Mouse (Mus musculus) common myeloid progenitor, adult 5-6 weeks (primary cell): ENCODE measurements around the gene Gstm2. TPM values are rescaled to one million over a fixed set of nuclear protein-coding genes. Genes with fewer than 3 reads are reported as not detected.
A peak's percentile ranks its signal among the peaks of the same experiment; 100 is the strongest.
"Not testable (repeated sequence)": the region's sequence is repeated elsewhere in the genome, so short reads cannot be mapped to it uniquely, and the experiment has no call there.

ENCODE experiments used
- ATAC-seq: replicated peaks from 2 replicates; pipeline ENCODE4 v1.8.0; 2016; ENCODE audit warnings: low read depth, mild to moderate bottlenecking, moderate TSS enrichment, inconsistent platforms; ENCODE audit not compliant: poor library complexity, severe bottlenecking
- total RNA-seq: library from RNA; stranded (forward); fragments of 200-1000, 187-1606 nt; gene quantifications from 2 replicates; pipeline ENCODE4 v1.2.3, GENCODE M21; 2017

Gstm2 gene
- total RNA-seq, 1 experiment from 2014 or later, result 2.1 TPM

- no peak for ATAC-seq
These were observed 35.7 kb downstream of the Gstm2 start for GRCm38 (mm10) chr3:107950531-107950930.

DNA sequence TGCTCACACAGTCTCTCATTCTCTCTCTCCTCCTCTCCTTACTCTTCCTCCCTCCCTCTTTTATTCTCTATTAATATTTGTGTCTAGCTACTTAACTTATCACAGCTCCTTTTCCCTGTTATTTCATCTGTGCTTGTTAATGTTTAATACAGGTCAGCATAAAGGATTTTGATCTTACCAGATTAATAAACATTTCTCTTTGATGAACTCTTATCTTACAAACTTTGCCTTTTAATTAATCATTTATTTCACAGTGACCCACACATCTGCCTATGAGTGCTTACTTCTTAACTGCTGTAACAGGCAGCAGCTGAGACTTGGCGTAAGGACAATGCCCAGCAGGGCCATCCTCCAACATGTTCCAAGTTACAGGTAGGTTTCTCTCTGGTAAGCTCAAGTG is 36.8 kb downstream of the Gstm2 start:
- ATAC-seq, result not testable (repeated sequence)

DNA sequence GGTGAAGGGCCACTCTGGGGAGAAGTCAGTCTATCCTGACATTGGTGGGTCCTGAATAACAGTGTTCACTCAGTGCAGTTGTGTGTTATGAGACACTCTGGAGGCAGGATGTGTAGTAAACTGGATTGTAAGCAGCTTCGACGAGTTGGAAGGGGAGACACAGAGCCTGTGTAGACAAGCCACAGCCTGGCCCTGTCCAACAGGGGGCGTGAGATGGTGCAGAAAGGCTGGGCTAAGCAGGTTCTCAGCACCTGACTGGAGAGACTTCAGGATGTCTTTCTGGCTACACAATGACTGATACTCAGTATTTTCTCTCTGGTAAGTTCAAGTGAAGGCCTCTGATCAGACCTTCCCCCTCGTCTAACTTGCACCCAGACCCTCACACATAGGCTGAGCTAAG is 40.5 kb downstream of the Gstm2 start:
- ATAC-seq, result no peak

DNA sequence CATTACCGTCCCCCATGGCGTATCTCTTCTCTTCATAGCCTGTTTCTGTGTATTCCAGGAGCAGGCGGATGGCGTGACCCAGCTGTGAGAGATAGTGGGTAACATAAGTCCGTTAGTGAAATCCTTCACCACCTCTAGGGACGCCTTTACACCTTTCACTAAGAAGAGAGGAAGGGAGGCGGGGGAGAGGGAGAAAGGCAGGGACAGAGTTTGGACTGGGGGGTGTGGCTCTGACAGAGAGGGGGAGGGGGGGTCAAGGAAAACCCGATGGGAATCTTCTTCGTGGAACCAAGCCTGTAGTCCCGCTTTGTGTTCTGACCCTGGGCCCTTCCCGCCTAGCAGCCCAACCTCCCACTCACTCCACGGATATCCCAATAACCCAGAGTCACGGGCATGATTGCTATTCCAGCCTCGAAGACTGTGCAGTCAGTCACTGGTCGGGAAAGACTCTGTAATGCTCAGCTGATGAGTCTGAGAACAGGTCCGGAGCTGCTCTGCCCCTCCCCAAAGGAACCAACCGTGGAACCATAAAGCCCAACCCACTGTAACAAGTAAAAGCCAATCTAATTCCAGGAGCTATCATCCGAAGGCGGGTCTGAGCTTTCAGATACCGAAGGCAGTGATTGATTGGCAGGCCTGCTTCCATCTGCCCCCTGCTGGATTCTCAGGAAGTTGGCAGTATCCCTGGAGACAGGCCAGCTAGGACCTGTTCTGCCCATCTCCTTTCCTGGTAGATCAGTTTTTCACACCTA is 42.8 kb downstream of the Gstm2 start, which contains the start of gene Gstm6:
Gstm6 (minus strand) TSS at position 511 of the 752 bp plus-strand sequence.
- no peak for ATAC-seq

DNA sequence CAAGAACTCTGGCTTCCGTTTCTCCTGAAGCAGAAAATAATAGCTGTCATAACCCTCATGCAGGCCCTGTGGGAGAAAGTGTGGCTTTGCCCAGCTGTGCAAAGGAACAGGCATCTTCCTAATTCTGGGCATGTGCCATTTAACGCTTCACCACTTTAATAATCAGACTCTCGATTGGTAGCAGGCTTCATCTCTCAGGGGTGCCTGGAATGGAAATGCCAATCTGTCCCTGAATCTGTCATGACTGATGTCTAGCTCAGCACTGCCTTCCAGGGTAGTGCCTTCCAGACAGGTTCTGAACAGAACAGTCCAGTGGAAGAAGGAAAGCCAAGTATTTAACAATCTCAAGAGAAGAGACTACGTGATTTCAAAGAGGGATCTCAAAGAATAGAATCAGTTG is 45.0 kb downstream of the Gstm2 start:
- no peak for ATAC-seq

DNA sequence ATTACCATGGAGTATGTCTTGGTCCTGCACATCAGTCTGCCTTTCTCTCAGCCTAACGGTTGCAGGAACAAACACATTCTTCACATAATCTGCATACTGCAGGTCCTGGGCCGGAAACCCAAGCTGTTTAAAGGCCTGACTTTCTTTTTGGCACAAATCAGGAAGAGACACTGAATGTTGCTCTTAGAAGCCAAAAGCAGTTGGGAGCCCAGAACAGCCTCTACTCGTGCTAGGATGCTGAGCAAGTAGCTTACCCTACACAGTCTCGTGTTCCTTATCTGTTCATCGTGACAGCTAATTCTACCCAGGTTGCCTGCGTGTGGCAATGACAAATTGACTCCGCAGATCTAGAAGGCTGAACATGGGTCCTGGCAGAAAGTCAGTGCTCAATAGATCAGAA is 45.7 kb downstream of the Gstm2 start:
- no peak for ATAC-seq

DNA sequence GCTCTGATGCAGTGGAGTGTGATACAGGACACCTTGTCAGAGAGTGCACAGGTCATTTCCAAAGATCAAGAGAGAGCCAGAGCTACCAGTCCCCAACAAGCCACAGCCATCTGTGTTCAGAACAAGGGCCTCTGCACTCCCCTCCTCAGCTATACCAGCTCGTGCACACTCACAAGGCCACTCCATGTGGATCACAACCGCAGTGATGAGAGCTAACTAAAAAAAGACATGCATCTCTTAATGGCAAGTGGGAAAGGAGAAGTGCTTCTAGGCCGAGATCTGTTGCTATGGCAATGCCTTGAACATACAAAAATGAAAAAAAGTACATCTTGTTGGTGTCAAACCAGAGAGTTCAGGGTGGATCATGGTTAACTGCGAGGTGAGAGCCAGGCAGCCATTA is 46.4 kb downstream of the Gstm2 start:
- peak; percentile 71 for ATAC-seq

GRCm38 (mm10) chr3:107939403-107939802 is 46.9 kb downstream of the Gstm2 start:
- ATAC-seq, result peak; percentile 83

DNA sequence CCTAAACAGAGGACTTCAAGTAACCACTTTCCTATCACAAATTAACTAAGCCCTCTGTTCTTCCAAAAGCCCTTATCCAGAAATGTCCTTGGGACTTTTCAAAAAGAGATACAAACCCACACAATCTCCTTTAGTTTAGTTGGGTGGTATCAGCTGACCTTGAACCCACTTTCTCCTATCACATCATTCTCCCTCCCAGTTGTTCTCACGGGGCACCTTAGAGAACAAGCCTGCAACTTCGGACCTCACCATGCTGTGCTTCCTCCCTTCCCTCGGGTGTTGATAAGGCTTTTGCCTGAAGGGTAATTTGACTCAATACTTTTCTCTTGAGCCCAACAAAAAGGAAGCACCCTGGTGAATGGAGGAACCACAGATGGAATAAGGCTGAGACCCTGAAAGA is 50.4 kb downstream of the Gstm2 start:
- ATAC-seq, result no peak

- no peak for ATAC-seq
These were observed 51.0 kb downstream of the Gstm2 start for GRCm38 (mm10) chr3:107935268-107935667.

- ATAC-seq, result no peak
These were observed 54.1 kb downstream of the Gstm2 start for GRCm38 (mm10) chr3:107932128-107932527.

Other genes starting within 250 kb of the Gstm2 start
- 1.2 and 2.1 TPM in 2 replicates for gene Csf1, start 226.0 kb downstream of the Gstm2 start, total RNA-seq
- gene Eps8l3, start 109.2 kb downstream of the Gstm2 start, total RNA-seq, result not detected in 2 replicates
- gene Gstm5, start 90.6 kb downstream of the Gstm2 start, total RNA-seq, result 73.7 and 87.7 TPM in 2 replicates
- 0.39 and 1.6 TPM in 2 replicates for gene Gstm7, start 54.6 kb downstream of the Gstm2 start, total RNA-seq
- gene Gstm6, start 42.7 kb downstream of the Gstm2 start, total RNA-seq, result not detected in 2 replicates
- gene Gstm3, start 17.2 kb downstream of the Gstm2 start, total RNA-seq, result not detected in 2 replicates
- gene Gstm1, start 31.5 kb upstream of the Gstm2 start, total RNA-seq, result 36.8 and 36.9 TPM in 2 replicates
- 8.1 and 9.0 TPM in 2 replicates for gene Gstm4, start 58.4 kb upstream of the Gstm2 start, total RNA-seq
- gene Ampd2, start 100.2 kb upstream of the Gstm2 start, total RNA-seq, result 35.3 and 36.7 TPM in 2 replicates
- 5.2 TPM in 1 of 2 replicates, not detected in the other for gene Gnat2, start 106.3 kb upstream of the Gstm2 start, total RNA-seq
- 120 and 122 TPM in 2 replicates for gene Gnai3, start 159.7 kb upstream of the Gstm2 start, total RNA-seq
- gene Gpr61, start 168.4 kb upstream of the Gstm2 start, total RNA-seq, result not detected in 2 replicates
- 3.1 and 4.5 TPM in 2 replicates for gene Amigo1, start 199.9 kb upstream of the Gstm2 start, total RNA-seq
- 3.8 and 4.1 TPM in 2 replicates for gene Cyb561d1, start 214.8 kb upstream of the Gstm2 start, total RNA-seq
- 2.9 and 5.9 TPM in 2 replicates for gene Atxn7l2, start 224.5 kb upstream of the Gstm2 start, total RNA-seq
- not detected in 2 replicates for gene Sypl2, start 240.2 kb upstream of the Gstm2 start, total RNA-seq